Mouse (Mus musculus): ENCODE data around the gene Olfr1443. TPM values are rescaled to one million over a fixed set of nuclear protein-coding genes. Genes with fewer than 3 reads are reported as not detected.

Gene Olfr1443
- polyA plus RNA-seq, 1 experiment = not detected

DNA sequence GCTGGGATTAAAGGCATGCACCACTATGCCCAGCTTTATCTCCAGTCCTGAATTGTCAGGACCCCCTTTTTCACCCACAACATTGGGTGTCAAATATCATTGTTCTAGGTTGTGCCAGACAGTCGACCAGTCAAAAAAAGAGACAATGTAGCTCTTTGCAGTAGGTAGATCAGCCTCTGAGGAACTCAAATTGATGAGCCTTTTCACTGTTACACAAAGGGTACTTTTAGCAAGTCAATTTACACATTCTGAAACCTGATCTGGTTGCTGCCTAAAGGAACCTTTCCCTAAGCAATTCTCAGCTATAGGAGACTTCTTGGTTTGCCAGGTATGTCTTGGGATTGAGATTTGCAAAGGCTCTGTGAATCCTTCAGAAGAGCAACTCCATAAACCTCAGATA lies 53.1 kb downstream of the Olfr1443 start:
- no peak for DNase-seq (ENCODE audit: low read depth, low spot score)
- 84% methylated on average over 1 of the region's 1 CpGs for WGBS

DNA sequence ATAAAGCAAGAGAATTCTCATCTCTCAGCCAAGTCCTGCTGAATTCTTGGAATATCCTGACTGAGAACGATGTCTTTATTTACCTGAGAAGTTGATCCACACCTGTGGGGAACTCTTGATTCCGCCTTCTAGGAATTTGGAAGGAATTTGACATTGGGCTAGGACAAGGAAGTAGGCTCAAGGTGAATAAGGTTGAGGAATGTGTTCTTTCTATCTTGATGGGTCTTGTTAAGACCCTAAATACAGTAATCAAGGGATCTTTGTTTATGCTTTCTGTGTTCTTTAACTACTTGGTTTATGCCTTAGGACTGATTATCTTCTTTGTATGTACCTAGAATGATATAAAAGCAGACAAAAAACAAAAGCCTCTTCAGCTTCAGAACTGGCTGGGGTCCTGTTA lies 54.0 kb downstream of the Olfr1443 start:
- DNase-seq (ENCODE audit: low read depth, low spot score) = no peak
- WGBS = 78% methylated on average over 2 of the region's 2 CpGs

Other genes with a start within 250 kb of the Olfr1443 start
- gene Mpeg1, start 217.3 kb upstream of the Olfr1443 start, polyA plus RNA-seq (2012; rRNA removed) = 7.9 and 17.8 TPM in 2 replicates
- 10.3 and 13.1 TPM in 2 replicates for gene Dtx4, start 176.7 kb upstream of the Olfr1443 start, polyA plus RNA-seq (2012; rRNA removed)
- gene Fam111a, start 132.4 kb upstream of the Olfr1443 start, polyA plus RNA-seq (2012; rRNA removed) = 2.2 and 2.8 TPM in 2 replicates
- not detected in 2 replicates for gene Gm4952, start 78.1 kb upstream of the Olfr1443 start, polyA plus RNA-seq (2012; rRNA removed)
- not detected in 2 replicates for gene Glyat, start 44.8 kb upstream of the Olfr1443 start, polyA plus RNA-seq (2012; rRNA removed)
- gene Olfr1442, start 7.7 kb upstream of the Olfr1443 start, polyA plus RNA-seq (2012; rRNA removed) = not detected in 2 replicates
- not detected in 2 replicates for gene Keg1, start 17.7 kb downstream of the Olfr1443 start, polyA plus RNA-seq (2012; rRNA removed)
- gene Cntf, start 87.5 kb downstream of the Olfr1443 start, polyA plus RNA-seq (2012; rRNA removed) = 2.0 TPM in 2 replicates
- 9.5 and 13.0 TPM in 2 replicates for gene Zfp91, start 118.0 kb downstream of the Olfr1443 start, polyA plus RNA-seq (2012; rRNA removed)
- gene Lpxn, start 118.1 kb downstream of the Olfr1443 start, polyA plus RNA-seq (2012; rRNA removed) = 10.5 and 11.6 TPM in 2 replicates
- gene Gm5244, start 168.6 kb downstream of the Olfr1443 start, polyA plus RNA-seq (2012; rRNA removed) = not detected in 2 replicates
- gene Olfr1444, start 179.2 kb downstream of the Olfr1443 start, polyA plus RNA-seq (2012; rRNA removed) = not detected in 2 replicates
- gene Olfr1445, start 205.7 kb downstream of the Olfr1443 start, polyA plus RNA-seq (2012; rRNA removed) = not detected in 2 replicates
- not detected in 2 replicates for gene Olfr1446, start 215.4 kb downstream of the Olfr1443 start, polyA plus RNA-seq (2012; rRNA removed)
- gene Olfr1447, start 225.6 kb downstream of the Olfr1443 start, polyA plus RNA-seq (2012; rRNA removed) = not detected in 2 replicates
- gene Olfr1448, start 246.3 kb downstream of the Olfr1443 start, polyA plus RNA-seq (2012; rRNA removed) = not detected in 2 replicates

Measured in large intestine, adult 2 months (tissue).